Mouse (Mus musculus) monocyte, adult 2 months (primary cell): Measurements from ENCODE around the gene Gm3448.
"Not testable (repeated sequence)": the region's sequence is repeated elsewhere in the genome, so short reads cannot be mapped to it uniquely, and the experiment has no call there.

Source experiments
- DNase-seq, 2 experiments: peaks; one replicate each; pipeline ENCODE4 v3.0.0; 2022; ENCODE audit warnings: low spot score in 2 of 2, low read depth in 1 of 2

Gene Gm3448

DNA sequence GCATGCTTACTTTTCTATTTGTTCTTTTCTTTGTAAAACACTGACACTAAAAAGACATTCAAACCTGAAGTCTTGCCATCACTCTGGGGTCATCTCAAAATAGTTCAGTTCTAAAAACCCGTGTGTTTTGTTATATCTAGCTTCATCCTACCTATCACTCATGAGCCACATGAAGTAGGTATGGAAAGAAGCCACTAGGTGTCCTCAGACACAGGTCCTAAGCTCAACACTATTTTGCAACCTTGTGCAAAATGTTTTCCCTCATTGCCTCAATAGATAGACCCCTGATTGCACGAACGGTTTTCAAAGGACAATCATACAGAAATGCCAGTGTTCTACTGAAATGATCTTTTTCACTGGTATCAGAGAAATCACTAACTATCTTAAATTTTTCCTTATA, 882 bp downstream of the Gm3448 start:
- DNase-seq, result not testable (repeated sequence)

- not testable (repeated sequence) for DNase-seq
Measured at GRCm38 (mm10) chr17:15031414-15031813, 9.9 kb downstream of the Gm3448 start.

DNA sequence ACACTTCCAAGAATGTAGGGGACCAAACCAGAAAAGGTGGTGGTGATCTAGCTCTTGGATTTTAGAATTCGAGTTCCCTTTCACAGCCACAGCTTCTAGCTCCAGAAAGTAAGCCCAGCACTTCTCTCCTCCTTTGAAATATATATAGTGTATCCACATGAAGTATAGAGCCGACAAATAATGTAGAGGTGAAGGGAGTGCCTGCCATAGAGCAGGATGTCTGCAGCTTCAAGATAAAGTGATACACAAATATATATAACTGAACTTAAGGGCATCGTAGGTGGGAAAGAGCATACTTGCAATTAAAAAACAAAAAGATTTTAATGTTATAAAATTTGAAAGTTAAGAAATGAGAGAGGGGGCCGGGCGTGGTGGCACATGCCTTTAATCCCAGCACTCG, 15.8 kb downstream of the Gm3448 start:
- not testable (repeated sequence) for DNase-seq

DNA sequence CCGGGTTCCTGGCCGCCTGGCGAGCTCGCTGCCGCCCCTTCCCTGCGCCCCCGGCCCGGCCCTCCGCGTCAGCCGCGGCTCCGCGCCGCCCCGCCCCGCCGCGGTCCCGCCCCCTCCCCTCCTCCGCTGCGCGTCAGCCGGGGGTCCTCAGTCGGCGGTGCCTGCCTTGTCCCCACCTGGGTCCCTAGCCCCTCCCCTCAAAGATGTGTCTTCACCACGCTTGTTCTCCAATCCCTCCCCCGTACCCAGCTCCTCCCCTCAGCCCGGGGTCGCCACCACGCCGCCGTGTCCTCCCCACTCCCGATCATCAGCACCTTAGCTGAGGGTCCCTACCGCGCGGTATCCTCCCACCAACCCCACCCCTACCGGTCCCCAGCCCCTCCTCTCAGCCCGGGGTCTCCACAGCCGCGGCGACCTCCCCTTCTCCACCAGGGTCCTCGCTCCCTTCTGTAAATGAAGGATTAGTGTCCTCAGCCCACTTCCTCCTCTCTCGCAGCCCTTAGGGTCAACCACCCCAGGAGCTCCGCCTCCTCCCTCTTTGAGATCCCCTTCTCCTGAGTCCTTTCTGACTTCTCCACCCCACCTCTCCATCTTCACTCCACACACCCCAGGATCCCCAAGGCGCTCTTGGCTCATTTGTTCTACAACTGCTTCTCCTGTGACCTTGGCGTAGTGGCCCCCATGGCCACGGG, 16.7 kb downstream of the Gm3448 start:
- DNase-seq, result not testable (repeated sequence)

GRCm38 (mm10) chr17:15023878-15024492, 17.4 kb downstream of the Gm3448 start:
- DNase-seq, result not testable (repeated sequence)

- DNase-seq, result peak; percentile 16 to 42
Measured at GRCm38 (mm10) chr17:15021503-15022220, 19.7 kb downstream of the Gm3448 start.

- not testable (repeated sequence) for DNase-seq
Measured at GRCm38 (mm10) chr17:15009706-15010413, 31.5 kb downstream of the Gm3448 start, which contains the start of gene Gm3435. Gm3435 (plus strand) TSS chr17:15010176.

- not testable (repeated sequence) for DNase-seq
Measured at GRCm38 (mm10) chr17:15009088-15009487, 32.2 kb downstream of the Gm3448 start.

DNA sequence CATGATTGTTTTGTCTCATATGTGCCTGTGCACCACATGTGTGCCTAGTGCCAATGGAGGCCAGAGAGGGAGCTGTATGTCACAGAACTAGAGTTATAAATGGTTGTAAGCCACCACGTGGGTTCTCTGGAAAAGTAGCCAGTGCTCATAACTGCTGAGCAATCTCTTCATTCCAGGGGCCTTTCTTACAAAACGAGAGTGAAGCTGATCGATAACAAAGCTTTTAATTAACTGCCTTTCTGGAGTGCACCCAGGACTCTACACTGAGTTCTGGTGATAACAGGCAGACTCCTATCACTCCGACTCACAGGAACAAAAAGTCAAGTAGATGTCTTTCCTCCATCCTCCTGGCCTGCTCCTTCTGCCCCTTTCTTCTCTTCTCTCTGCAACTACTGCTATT, 41.3 kb downstream of the Gm3448 start:
- not testable (repeated sequence) for DNase-seq

DNA sequence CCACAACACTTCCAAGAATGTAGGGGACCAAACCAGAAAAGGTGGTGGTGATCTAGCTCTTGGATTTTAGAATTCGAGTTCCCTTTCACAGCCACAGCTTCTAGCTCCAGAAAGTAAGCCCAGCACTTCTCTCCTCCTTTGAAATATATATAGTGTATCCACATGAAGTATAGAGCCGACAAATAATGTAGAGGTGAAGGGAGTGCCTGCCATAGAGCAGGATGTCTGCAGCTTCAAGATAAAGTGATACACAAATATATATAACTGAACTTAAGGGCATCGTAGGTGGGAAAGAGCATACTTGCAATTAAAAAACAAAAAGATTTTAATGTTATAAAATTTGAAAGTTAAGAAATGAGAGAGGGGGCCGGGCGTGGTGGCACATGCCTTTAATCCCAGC, 47.2 kb downstream of the Gm3448 start:
- DNase-seq, result not testable (repeated sequence)

GRCm38 (mm10) chr17:14993139-14993832, 48.1 kb downstream of the Gm3448 start:
- DNase-seq, result not testable (repeated sequence)

DNA sequence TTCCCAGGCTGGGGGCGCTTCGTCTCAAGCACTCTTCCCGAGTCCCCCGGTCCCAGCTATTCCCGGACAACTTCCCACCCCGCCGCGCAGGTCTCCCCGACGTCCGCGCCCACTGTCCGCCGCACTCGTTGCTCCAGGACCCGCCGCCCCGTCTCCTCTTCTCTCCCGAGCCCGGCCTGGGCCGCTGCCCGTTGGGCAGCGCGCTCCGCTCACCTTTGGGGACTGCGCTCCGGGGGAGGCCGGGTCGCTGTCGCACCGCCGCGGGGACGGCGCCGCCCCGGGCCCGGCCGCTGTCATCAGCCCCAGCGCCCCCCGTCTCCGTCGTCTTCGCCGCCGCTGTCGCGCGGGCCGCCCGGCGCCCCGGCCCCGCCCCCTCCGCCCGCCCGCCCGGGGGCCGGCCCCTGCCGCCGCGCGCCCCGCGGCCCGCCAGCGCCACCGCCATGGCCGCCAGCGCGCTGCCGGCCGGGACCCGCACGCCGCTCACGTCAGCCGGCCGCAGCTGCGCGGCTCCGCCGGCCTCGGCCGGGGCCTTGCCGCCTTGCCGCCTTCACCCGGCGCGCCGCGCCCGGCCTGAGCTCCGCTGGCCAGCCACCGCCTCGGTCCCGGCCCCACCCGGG, 48.7 kb downstream of the Gm3448 start:
- not testable (repeated sequence) for DNase-seq

DNA sequence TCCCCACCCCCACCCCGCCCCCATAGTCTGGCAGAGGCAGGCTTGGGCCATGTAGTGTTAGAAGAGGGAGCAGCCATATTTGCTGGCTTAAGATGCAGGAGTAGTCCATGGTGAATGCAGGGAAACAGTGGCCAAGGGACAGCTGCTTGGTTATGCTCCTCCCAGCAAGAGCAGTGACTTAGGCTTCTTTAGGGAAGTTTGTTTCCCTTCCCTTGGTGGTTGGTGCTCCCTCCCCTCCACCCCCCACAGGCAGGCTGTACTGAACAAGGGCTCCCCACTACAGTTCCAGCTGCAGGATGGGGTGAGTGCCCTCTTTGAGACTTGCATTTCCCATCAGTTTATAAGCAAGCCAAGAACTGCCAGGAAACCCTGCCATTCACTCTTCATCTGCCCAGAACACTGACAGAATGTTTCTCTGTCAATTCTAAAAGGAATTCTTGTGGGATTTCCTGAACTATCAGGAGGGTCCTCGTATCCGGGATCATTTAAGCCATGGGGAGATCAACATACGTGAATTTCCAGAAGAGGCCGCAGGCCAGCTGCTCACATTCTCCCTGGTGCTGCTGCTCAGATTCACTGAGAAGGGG, 51.1 kb downstream of the Gm3448 start:
- peak in 1 of 2 experiments; percentile 1 for DNase-seq

DNA sequence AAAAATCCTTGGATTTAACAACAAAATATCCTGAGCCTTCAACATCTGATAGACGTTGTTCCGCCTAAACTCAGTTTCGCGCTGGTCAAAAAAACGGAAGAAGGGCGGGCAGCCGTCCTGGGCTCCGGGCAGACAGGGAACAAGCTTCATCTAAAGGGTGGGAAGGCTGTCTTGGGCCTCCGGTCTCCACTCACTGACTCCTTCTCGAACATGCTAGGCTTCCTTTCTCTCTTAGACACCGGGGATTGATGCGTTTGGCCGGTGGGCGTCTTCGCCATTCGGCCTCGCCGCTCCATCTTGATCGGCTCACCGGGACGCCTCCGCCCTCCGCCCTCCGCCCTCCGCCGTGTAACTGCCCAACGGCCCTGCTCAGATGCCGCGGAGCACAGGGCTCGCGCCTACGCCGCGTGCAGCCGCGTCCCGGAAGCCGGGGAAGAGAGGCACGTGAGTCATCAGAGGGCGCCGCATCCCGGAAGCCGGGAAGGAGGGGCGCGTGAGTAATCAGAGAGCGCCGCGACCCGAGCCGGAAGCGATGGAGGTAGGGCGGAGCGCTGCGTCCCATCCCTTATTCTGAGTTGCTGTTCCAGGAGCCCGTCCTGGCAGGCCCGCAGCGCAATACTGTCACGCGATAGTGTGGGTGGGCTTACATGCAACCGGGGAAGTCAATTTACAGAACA, 62.8 kb downstream of the Gm3448 start, which contains the start of the genes 9030025P20Rik and Gm3417:
TSS of gene 9030025P20Rik (plus strand) at position 107 of the 677 bp plus-strand sequence.
TSS of gene Gm3417 (minus strand) at position 429 of the 677 bp plus-strand sequence.
- not testable (repeated sequence) for DNase-seq

DNA sequence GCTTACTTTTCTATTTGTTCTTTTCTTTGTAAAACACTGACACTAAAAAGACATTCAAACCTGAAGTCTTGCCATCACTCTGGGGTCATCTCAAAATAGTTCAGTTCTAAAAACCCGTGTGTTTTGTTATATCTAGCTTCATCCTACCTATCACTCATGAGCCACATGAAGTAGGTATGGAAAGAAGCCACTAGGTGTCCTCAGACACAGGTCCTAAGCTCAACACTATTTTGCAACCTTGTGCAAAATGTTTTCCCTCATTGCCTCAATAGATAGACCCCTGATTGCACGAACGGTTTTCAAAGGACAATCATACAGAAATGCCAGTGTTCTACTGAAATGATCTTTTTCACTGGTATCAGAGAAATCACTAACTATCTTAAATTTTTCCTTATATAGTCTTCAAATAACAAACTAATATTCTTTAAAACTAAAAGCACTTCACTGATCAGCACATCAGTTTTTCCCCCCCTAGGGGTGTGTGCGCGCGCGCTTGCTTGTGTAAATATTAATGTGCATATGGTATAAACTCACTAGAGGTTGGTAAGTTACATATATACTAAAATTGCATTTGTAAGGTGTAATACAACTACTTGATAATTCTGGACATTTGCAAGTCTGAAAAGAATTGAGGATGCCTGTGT, 63.5 kb downstream of the Gm3448 start:
- DNase-seq, result not testable (repeated sequence)

DNA sequence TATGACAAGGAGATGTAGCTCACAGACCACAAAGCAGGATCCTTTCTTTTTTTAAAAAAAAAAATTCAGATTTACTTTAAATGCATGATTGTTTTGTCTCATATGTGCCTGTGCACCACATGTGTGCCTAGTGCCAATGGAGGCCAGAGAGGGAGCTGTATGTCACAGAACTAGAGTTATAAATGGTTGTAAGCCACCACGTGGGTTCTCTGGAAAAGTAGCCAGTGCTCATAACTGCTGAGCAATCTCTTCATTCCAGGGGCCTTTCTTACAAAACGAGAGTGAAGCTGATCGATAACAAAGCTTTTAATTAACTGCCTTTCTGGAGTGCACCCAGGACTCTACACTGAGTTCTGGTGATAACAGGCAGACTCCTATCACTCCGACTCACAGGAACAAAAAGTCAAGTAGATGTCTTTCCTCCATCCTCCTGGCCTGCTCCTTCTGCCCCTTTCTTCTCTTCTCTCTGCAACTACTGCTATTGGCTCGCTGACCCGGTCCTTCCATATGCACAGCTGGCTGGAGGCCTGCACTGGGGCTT, 72.9 kb downstream of the Gm3448 start:
- DNase-seq, result not testable (repeated sequence)

GRCm38 (mm10) chr17:14961557-14962154, 79.7 kb downstream of the Gm3448 start:
- not testable (repeated sequence) for DNase-seq
